Mouse (Mus musculus) ovary, postnatal 36 days (tissue): ENCODE results near the gene Mei1.

Experiments used
- DNase-seq: peaks from one replicate; pipeline ENCODE4 v3.0.0; 2022; ENCODE audit warnings: low spot score, mixed read lengths

Gene Mei1

DNA sequence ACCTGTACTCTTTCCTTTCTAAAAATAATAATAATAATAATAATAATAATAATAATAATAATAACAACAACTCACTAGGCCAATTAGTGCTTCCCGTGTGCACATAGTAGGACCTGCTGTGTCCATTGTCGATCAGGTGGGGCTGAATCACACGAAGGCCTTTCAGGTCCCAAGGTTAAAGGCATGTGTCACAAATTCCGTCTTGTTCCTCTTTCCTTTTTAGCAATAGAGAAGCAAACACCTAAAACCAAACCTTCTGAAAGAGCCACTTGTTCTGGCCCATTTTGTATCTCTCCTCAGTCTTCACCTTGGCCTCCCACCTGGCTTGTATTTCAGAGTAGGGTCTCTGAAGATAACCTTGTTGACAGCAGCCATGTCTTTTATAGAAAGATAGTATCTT, 81.4 kb downstream of the Mei1 start:
- DNase-seq = no peak

DNA sequence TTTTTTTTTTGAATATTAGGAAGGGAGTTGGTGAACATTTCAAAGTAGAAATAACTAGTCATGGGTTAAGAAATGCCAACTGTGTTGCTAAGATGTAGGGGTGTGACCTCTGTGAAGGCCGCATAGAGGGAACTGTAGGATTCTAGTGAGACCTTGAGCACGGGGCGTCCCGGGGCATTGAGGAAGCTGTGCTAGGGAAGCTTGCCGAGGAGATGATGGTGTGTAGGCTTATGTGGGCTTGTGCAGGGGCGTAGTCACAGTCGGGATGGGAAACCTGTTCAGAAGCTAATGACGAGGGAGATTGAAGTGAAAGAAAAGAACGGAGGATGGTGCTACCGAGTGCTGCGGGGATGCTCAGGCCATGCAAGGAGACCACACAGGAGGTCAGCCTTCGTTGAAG, 82.2 kb downstream of the Mei1 start:
- DNase-seq = no peak

DNA sequence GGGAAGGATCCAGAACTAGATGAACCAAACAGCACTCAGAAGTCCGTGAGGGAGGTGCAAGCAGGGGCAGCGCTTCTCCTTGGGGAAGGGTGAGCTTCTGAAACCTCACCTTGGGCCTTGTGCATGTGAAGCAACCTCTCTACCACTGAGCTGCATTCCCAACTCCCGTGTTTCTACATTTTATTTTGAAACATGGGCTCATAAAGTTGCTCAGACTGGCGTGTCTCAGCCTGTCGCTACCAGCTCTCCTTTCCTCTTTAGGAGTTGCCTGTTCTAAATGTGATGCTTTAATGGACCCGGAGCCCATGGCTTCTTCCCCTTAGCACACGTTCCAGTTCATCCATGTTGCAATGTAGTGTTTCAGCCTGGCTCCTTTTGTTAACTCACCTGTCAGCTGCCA, 82.6 kb downstream of the Mei1 start:
- no peak for DNase-seq

- no peak for DNase-seq
These were observed 86.5 kb downstream of the Mei1 start for GRCm38 (mm10) chr15:82156298-82156697.

DNA sequence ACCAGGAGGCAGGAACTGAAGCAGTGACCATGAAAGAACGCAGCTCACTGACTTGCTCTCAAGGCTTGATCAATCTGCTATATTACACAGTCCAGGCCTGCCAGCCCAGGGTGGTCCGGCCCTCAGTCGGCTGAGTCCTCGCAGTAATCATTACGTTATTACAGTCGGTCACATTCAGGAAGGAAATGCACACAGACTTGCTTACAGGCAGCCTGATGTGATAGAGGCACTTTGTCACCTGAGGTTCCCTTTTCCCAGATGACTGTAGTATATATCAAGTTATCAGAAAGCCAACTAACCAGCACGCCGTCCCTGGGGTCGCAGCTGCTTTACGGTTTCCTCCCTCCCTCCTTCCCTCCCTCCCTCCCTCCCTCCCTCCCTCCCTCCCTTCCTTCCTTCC, 87.1 kb downstream of the Mei1 start:
- no peak for DNase-seq

GRCm38 (mm10) chr15:82158243-82159035, 88.6 kb downstream of the Mei1 start:
- no peak for DNase-seq

DNA sequence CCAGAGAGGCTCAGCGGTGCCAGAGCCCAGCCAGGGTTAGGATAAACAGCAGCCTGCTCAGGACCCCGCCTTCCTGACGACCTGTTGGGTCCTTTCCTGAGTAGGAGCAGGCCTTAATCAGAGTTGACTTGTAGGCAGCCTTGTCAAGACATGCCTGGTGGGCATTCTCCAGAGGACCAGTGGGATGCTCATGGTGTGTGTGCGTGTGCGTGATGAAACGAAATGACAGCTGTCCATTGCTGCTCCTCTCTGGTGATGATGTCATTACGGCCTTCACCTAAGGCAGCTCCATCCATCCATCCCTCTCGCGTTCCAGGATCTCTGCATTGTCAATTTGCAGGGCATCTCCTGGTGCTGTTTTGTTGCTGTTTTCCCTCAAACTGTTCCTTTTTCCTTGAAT, 89.7 kb downstream of the Mei1 start:
- DNase-seq = no peak

GRCm38 (mm10) chr15:82160731-82161640, 91.2 kb downstream of the Mei1 start:
- no peak for DNase-seq

GRCm38 (mm10) chr15:82161965-82162600, 92.3 kb downstream of the Mei1 start:
- DNase-seq = no peak

GRCm38 (mm10) chr15:82163356-82164060, 93.7 kb downstream of the Mei1 start:
- DNase-seq = no peak

DNA sequence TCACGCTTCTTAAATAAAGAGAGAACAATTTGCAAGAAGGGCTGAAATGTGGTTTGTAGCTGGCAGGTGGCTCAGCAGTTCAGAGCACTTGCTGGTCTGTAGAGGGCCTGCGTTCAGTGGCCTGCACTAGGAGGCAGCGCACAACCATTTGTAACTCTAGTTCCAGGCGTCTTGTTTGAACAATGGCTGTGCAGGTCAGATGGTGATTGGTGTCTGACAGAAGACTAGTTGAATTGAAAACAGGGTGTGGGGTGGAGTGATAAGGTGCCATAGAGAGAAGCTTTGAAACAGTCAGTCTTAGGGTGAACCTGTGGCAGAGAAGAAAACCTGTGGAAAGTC, 94.2 kb downstream of the Mei1 start:
- DNase-seq = no peak

GRCm38 (mm10) chr15:82164496-82164895, 94.7 kb downstream of the Mei1 start:
- DNase-seq = no peak

- peak; percentile 68 for DNase-seq
These were observed 95.8 kb downstream of the Mei1 start for GRCm38 (mm10) chr15:82165332-82166239.

DNA sequence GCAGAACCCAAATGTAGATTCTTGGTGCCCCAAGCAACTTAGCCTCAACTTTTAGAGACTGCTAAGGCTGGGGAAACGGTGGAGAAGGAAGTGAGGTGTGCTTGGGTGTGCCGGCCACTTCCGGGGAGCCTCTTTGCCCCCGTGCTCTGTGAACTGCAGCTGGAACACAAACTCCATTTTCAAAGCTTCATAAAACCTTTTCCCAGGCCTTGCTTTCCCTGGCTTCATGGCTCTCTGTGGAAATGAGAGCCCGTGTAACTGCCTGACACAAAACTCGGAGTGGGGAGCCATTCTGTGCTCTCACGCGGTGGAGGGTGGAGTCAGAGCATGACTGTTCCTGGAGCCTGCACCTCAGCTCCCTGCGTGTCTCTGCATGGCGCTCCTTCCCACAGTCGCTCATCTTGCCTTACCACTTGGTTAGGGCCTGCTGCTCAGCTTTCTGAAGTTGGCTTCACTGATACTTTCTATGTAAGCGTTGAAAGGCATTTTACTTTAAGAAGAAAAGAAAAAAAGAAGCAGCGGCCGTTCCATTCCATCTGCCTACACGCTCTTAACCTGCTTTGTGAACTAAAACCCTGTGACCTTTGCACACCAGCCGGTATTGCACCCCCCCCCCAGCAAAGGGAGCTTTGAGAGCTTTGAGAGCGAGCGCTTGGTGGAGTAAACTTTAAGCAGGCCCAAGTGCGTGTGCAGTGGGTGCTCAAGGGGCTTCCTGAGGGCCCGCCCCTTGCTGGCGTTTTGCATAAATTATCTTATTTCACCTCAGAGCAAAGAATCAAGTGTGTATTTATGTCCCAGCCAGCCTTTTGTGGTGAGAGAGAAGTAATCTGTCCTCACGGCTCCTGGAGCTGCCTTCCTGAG, 96.7 kb downstream of the Mei1 start:
- DNase-seq = no peak

DNA sequence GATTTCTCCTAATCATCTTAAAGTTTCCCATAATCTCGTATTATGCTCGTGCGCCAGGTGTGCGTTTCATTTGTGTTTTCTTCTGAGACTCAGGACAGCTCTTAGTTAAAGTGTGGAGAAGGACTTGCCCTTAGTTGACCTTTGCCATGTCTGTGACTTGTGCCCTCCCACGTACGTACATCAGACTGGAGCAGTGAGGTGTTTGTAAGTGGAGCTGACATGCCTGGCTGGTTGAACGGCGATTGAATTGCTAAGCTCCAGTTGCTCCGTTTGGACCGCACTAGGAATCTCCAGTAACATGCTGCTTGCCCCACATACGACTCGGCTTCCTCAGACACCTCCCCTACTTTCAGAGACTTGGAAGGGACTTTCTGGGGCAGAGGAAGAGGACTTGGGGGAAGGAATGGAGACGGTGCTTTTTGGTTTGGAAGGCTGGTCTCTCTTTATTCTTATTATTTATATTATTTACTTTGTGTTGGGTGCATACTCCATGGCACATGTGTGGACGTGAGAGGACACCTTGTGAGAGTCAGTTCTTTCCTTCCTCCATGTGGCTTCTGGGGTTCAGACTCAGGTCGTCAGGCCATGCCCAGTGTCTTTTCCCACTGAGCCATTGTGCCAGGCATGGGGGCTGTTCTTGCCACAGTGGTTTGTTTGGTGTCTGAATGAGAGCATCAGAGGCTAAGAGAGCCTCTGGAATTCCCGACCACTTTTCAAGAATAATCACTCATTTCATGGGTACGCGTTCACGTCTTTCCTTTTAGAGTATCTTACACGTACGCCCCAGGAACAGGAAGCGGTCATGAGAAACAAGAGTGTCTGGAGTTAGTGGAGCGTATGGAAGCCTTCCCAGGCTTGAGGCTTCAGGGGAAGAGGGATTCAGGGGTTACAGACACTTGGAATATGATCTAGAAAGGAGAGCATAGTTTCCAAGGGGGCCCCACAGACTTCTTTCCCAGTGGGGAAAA, 97.7 kb downstream of the Mei1 start:
- no peak for DNase-seq

DNA sequence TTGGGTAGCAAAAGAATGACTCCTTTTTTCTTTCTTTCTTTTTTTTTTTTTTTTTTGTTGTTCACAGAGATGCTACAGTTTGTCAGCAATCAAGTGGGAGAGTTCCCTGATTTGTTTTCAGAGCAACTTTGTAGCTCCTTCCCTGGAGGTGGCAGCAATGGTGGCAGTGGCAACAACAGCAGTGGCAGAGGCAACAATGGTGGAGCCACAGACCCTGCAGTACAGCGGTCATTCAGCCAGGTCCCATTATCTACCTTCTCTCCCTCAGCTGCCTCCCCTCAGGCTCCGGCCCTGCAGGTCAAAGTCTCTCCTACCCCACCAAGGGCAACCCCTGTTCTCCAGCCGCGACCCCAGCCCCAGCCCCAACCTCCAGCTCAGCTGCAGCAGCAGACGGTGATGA, 99.9 kb downstream of the Mei1 start:
- DNase-seq = no peak

DNA sequence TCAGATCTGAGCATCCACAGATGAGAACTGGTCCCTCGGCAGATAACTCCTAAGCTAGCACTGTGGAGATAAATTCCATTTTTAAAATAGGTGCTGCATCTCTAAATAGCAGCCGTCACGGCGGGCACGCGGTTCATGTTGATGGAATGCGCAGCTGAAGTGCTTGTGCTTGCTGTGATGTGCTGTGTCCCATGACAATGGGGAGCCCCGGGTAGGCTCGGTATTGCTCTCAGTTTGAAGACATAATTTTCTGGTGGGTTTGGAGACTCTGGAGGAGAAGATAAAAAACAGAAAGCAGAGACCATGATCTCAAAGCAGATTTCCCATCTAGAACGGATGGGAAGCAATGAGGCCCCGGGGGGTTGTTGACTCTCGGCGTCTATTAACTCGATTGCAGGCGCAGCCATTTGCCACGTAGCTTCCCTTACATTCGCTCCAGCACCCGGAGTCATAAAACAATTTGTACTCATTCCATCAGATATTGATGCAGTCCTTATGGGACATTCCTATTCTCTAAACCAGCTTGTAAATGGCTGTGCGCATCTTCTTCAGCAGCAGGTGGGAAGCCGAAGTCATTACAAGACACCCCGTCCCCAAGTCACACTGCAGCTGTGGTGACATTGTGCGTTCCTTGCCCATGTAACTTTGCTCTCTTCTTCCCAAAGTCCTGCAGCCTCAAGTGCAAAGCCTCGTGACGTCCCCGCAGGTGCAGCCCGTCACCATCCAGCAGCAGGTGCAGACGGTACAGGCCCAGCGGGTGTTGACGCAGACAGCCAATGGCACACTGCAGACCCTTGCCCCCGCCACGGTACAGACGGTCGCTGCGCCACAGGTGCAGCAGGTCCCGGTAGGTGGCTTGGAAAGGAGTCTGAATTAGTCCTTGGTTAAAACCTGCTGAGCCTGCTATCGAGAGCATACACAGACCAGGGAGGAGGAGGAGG, 100.9 kb downstream of the Mei1 start:
- no peak for DNase-seq

GRCm38 (mm10) chr15:82172648-82173047, 102.9 kb downstream of the Mei1 start:
- no peak for DNase-seq
